Mouse (Mus musculus) neural tube, embryonic 14.5 days (tissue): ENCODE data around the gene Cux2. TPM values are rescaled to one million over a fixed set of nuclear protein-coding genes. Genes with fewer than 3 reads are reported as not detected.

Source experiments
- ATAC-seq: fragments of 200-750 bp; cut with Nextera tagmentation; 2 replicates; pipeline ENCODE4 v1.8.0; 2017; ENCODE audit warnings: low read depth, mild to moderate bottlenecking, moderate TSS enrichment, moderate library complexity
- H3K27ac ChIP-seq: fragments of 300-500 bp; sonication (generic); 2 replicates; pipeline ENCODE4 v1.5.1; 2014; ENCODE audit warnings: low read depth, mild to moderate bottlenecking, control low read depth, low read length, moderate library complexity, mixed read lengths
- H3K27me3 ChIP-seq: fragments of 300-500 bp; sonication (generic); 2 replicates; pipeline ENCODE4 v1.6.1; 2014; ENCODE audit warnings: low read length; ENCODE audit not compliant: control insufficient read depth, insufficient read depth
- H3K36me3 ChIP-seq: fragments of 300-500 bp; sonication (generic); 2 replicates; pipeline ENCODE4 v1.6.1; 2014; ENCODE audit warnings: low read length, mixed read lengths; ENCODE audit not compliant: control insufficient read depth, insufficient read depth
- H3K4me1 ChIP-seq: fragments of 300-500 bp; sonication (generic); 2 replicates; pipeline ENCODE4 v1.6.1; 2014; ENCODE audit warnings: low read length; ENCODE audit not compliant: control insufficient read depth, insufficient read depth
- H3K4me2 ChIP-seq: fragments of 300-500 bp; sonication (generic); 2 replicates; pipeline ENCODE4 v1.6.1; 2014; ENCODE audit warnings: mild to moderate bottlenecking, low read depth, low read length, control low read depth
- H3K4me3 ChIP-seq: fragments of 300-500 bp; sonication (generic); 2 replicates; pipeline ENCODE4 v1.5.1; 2014; ENCODE audit warnings: low read depth, low read length, control low read depth, mixed read lengths
- H3K9ac ChIP-seq: fragments of 300-500 bp; sonication (generic); replicated peaks from 2 replicates; pipeline ENCODE4 v1.6.1; 2014; ENCODE audit warnings: low read depth, mild to moderate bottlenecking, control low read depth, low read length, mixed read lengths
- H3K9me3 ChIP-seq: fragments of 300-500 bp; sonication (generic); 2 replicates; pipeline ENCODE4 v1.6.1; 2016; ENCODE audit warnings: low read length; ENCODE audit not compliant: control insufficient read depth
- WGBS: fragments of 180-500 bp; shearing (Covaris S2); extraction: QIAGEN DNeasy Blood & Tissue Kit; methylation state at CpG from one replicate; pipeline ENCODE4 v1.1.7; 2014; 5-methylcytosine and 5-hydroxymethylcytosine counted together
- polyA plus RNA-seq: library from polyadenylated mRNA; unstranded; fragments of >200 nt; fragmentation: Nextera tagmentation; extraction: Ambion mirVana; gene quantifications from 2 replicates; pipeline ENCODE4 v1.2.1, GENCODE M21; 2014

Gene Cux2
- polyA plus RNA-seq, 1 experiment from 2014 or later: 31.3 TPM

DNA sequence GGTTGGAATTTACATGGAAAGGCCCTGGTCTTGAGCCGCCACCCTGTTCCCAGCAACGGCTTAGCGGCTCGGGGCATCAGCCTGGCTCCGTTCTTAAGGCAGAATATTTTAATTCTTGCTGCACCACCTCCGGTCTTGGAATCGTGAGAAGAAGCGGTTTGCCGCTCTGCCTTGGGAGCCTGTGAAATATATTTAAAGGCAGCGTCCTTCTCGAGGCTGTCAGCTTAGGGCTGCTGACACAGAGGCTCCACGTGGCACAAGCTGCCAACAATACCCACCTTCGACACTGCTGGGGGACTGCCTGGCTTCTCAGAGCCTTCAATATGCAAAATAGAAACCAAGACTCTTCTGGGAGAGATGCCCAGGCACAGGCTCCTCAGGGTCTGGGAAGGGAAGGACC lies 18.7 kb upstream of the Cux2 start:
- H3K4me3 ChIP-seq: no peak overlapping the region

DNA sequence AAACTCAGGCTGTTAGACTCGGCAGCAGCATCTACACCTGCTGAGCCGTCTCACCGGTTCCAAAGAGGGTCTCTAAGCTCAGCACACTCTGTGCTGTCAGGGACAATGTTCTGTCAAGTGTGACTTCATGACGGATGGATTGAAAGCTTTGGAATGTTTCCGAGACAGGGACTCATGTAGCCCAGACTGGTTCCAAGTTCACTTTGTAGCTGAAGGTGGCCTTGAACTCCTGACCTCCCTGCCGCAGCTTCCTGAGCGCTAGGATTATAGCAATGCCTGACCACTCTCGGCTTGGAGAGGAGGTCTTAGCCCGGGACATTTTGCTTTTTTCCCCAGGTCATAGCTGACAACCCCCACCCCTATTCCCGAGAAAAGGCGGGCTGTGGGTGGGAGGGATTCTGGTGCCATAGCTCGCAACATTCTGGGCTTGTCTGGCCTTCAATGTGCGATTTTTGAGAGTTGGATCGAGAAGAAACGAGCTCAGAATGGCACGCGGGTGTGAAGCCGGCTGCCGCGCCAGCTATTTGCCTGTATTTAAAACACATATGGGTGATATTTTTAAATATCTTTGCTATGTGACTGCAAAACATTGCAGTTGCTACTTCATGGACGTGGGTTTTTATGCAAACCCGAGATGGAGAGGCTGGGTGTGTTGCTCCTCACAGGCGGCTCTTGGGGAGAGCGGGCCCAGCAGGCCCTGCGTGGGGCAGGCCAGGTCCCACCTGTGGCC lies 13.5 kb upstream of the Cux2 start:
- Histone ChIP-seq H3K4me3 (no peak overlapping the region), H3K4me2 (no peak overlapping the region), H3K27me3 (no peaks in the 10 kb centered on the region), H3K27ac (no peak overlapping the region), H3K9ac (no peak overlapping the region), H3K9me3 (no peaks in the 10 kb centered on the region), H3K4me1 (peaks cover 9% of the 10 kb centered on the region), H3K36me3 (no peaks in the 10 kb centered on the region)
- ATAC-seq: no peak
- WGBS: 76% methylated on average over 25 of the region's 25 CpGs

More for the DNA sequence above, 18.7 kb upstream of the Cux2 start:
- Histone ChIP-seq H3K4me1 (no peaks in the 10 kb centered on the region), H3K9ac (no peak overlapping the region), H3K27ac (no peak overlapping the region), H3K9me3 (no peaks in the 10 kb centered on the region), H3K4me2 (no peak overlapping the region), H3K27me3 (no peaks in the 10 kb centered on the region), H3K36me3 (no peaks in the 10 kb centered on the region)
- 74% methylated on average over 13 of the region's 13 CpGs for WGBS
- no peak for ATAC-seq

DNA sequence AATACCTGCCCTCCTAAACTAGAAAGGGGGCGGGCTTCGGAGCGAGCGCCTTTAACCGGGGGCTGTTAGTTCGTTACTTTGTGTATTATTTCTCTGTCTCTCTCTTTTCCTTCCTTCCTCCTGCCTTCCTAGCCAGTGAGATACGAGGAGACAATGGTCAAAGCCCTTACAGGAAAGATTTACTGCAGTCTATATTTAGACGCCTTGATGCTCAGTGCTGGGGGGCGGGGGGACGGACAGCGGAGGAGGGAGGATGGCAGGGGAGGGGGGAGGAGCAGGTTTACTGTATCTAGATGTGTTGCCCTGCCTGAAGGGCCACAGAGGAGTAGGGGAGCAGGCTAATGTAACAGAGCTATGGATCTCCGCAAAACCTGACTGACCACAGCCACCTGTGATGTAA lies 12.6 kb upstream of the Cux2 start:
- WGBS: 26% methylated on average over 11 of the region's 12 CpGs
- no peak overlapping the region for H3K4me3 ChIP-seq
- H3K27me3 ChIP-seq: no peaks in the 10 kb centered on the region
- H3K36me3 ChIP-seq: no peaks in the 10 kb centered on the region
- no peak overlapping the region for H3K9ac ChIP-seq
- peaks cover 9% of the 10 kb centered on the region for H3K4me1 ChIP-seq
- peak overlapping the region; percentile 15 for H3K4me2 ChIP-seq
- no peak for ATAC-seq
- H3K9me3 ChIP-seq: no peaks in the 10 kb centered on the region
- no peak overlapping the region for H3K27ac ChIP-seq

DNA sequence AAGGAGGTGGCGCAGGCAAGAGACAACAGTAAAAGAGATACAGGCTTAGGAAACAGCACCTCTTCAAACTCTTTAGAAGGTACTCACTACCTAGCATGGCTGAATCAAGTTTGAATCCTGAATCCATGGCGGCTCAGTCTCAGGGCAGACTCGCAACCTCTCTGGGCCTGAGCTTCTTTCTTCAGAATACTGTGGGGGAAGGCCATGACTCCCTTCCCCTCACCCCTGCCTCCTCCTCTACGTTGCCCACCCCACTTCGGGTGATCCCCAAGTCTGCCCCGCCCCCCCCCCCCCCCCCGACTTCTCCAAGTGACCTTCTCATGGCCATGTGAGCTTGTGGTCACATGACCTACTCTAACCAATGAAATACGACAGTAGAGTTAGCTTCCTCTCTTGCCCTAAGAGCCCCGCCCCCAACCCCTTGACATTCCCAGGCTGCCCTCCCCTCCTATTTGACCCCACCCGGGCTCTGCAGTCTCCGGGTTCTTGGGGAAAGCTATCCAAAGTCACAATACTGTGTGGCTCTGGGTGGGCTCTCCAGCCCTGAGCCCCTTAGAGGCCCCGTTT lies 10.9 kb upstream of the Cux2 start:
- no peak overlapping the region for H3K4me2 ChIP-seq
- no peak overlapping the region for H3K27ac ChIP-seq
- peaks cover 9% of the 10 kb centered on the region for H3K4me1 ChIP-seq
- no peaks in the 10 kb centered on the region for H3K27me3 ChIP-seq
- H3K9me3 ChIP-seq: no peaks in the 10 kb centered on the region
- no peaks in the 10 kb centered on the region for H3K36me3 ChIP-seq
- no peak for ATAC-seq
- no peak overlapping the region for H3K4me3 ChIP-seq
- 24% methylated on average over 11 of the region's 12 CpGs for WGBS
- H3K9ac ChIP-seq: no peak overlapping the region

DNA sequence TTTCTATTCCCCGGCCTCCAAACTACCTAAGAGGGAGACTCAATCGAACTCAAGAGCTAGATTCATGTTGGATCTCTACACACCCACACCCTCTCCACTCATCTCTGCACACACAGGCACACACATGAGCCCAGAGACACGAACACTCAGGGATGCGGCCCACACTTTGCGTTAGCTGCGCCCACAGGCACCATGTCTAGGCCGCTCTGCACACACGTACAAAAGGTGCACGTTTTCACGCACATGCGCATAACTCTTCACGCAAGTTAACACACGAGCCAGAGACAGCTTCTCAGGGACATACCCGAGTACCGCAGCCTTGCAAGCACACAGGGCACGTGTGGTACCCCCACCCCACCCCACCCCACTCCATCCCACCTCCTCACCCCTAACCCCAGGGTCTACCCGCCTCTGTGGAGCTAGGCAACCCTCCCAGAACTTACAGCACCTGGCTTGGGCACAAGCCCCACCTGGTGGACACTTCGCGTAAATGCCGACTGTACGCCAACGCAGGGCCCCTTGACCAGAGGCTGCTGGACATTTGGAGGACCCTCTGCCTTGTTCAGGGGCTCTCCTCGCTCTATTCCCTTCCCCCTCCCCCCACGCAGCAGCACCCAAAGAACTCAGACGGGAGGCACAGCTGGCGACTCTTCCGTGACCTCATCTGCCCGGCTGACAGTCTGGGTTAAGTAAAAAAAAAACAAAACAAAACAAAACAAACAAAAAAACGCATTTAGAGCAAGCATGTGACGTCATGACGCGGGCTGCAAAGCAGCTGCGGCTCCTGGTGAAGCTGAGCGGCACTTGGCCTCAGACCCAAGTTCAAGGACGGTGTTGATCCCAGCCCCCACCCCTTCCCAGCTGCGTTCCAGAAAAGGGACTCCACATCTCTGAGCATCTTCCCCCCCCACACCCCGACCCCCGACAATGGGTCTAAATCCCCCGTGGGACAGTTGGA lies 9.4 kb upstream of the Cux2 start:
- H3K27ac ChIP-seq: no peak overlapping the region
- H3K4me3 ChIP-seq: no peak overlapping the region
- H3K4me2 ChIP-seq: peak overlapping the region; percentile 35
- 0 out of 2 replicates have a peak, but pooled peaks have one; percentile 18 for ATAC-seq
- H3K9ac ChIP-seq: no peak overlapping the region
- no peaks in the 10 kb centered on the region for H3K9me3 ChIP-seq
- no peaks in the 10 kb centered on the region for H3K27me3 ChIP-seq
- H3K36me3 ChIP-seq: no peaks in the 10 kb centered on the region
- 27% methylated on average over 38 of the region's 39 CpGs for WGBS
- peaks cover 12% of the 10 kb centered on the region for H3K4me1 ChIP-seq

DNA sequence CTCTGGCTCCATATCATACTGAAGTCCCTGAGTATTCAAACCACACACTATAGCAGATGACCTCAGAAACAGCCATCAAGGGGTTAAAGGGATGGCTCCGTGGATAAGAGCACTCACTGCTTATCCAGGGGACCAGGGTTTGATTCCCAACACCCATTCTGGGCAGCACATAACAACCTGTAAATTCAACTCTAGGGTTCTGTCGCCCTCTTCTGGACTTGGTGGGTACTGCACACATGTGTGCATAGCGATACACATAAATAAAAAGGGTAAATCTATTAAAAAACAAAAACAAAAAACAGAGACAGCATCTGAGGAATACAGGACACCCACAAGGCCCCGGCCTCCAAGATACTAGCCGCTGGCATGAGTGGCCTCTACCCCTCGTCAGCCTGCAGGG lies 7.7 kb upstream of the Cux2 start:
- Histone ChIP-seq H3K9ac (no peak overlapping the region), H3K4me2 (no peak overlapping the region), H3K36me3 (no peaks in the 10 kb centered on the region), H3K4me1 (peaks cover 28% of the 10 kb centered on the region), H3K4me3 (no peak overlapping the region), H3K27me3 (no peaks in the 10 kb centered on the region), H3K9me3 (no peaks in the 10 kb centered on the region), H3K27ac (no peak overlapping the region)
- WGBS: 69% methylated on average over 6 of the region's 6 CpGs
- ATAC-seq: no peak

DNA sequence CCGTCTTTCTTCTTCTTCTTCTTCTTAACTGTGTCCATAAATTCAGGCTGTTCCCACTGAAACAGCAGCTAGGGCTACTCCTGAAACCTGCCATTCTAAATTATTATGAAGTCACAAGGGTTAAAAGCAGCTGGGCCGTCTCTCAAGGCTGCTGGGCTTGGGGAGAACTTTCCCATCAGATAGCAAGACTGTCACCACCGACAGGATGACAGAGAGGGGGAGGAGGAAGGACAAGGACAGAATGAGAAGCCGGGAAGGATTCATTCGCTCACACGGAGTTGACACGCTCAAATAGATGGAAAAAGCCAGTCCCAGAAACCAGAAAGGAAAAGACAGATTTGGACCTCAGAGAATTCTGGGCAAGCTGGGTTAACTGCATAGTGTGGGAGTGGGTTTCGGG lies 6.7 kb upstream of the Cux2 start:
- H3K27ac ChIP-seq: no peak overlapping the region
- WGBS: 76% methylated on average over 8 of the region's 8 CpGs
- H3K9me3 ChIP-seq: no peaks in the 10 kb centered on the region
- H3K27me3 ChIP-seq: no peaks in the 10 kb centered on the region
- no peak for ATAC-seq
- H3K4me1 ChIP-seq: peaks cover 22% of the 10 kb centered on the region; the same call in 1 of the 2 replicates
- H3K36me3 ChIP-seq: no peaks in the 10 kb centered on the region
- H3K9ac ChIP-seq: no peak overlapping the region
- H3K4me2 ChIP-seq: no peak overlapping the region
- H3K4me3 ChIP-seq: no peak overlapping the region

DNA sequence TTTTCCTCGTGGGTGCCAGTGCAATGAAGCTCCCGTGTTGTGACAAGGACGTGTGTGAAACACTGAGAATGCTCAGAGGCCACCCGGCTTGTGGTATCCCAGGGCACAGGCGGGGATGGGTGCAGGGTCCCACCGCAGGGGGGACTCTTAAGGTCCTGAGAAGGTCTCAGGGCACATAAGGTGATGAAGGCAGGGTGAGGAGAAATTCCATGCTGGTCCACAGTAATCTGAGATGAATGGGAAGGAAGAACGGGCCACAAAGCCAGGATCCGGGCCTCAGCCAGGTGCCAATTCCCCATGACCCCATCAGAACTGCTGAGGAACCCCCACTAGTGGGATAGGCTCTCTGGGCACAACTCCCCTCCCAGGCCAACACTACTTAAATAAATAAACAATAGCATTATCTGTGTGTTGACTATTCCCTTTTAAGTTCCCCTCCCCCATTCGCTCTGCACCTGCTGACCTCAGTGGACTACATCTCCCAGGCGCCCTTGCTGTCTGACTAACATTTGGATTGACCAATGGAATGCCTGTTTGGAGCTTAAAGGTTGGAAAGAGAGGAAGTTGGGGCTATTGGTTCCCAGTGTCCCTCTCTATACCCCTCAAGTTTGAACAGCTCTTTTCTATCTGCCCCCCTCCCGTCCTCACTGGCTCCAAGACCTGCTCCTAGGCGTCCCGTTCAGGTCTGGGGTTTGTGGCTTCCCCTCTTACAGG lies 4.4 kb upstream of the Cux2 start:
- Histone ChIP-seq H3K36me3 (no peaks in the 10 kb centered on the region), H3K9ac (peak overlapping the region; percentile 16; the same call in 1 of the 2 replicates), H3K4me1 (peaks cover 19% of the 10 kb centered on the region; the same call in 1 of the 2 replicates), H3K9me3 (no peaks in the 10 kb centered on the region), H3K4me3 (peak overlapping the region; percentile 13; the same call in 1 of the 2 replicates), H3K4me2 (peak overlapping the region; percentile 36), H3K27me3 (0 out of 2 replicates have a peak, but pooled peaks cover 2% of the 10 kb centered on the region), H3K27ac (peak overlapping the region; percentile 69)
- peak; percentile 63; the same call in 1 of the 2 replicates for ATAC-seq
- WGBS: 35% methylated on average over 13 of the region's 13 CpGs
